Comparison of ENCODE assay signal across 8 mouse cellular contexts in genomic region chr2:162947736-162948135, GRCm38 (mm10). TPM values are rescaled to one million over a fixed set of nuclear protein-coding genes. Genes with fewer than 3 reads are reported as not detected.
DNase-seq lines count a peak whose midpoint lies in the region; ATAC-seq and TF ChIP-seq lines count a peak whose summit lies in the region.

No protein-coding gene starts in this region.

- no peak overlapping the region for H3K9ac ChIP-seq in heart, embryonic 13.5 days
- H3K9ac ChIP-seq in liver, embryonic 15.5 days = no peak overlapping the region

- TF ChIP-seq POLR2A in kidney, adult 2 months (IDR thresholded peaks at IDR 0.05; ENCODE audit: low read depth, low read length) = no peak

- peaks cover 8% of the 10 kb centered on the region for H3K4me1 ChIP-seq in heart, embryonic 13.5 days
- H3K4me1 ChIP-seq in embryonic facial prominence, embryonic 10.5 days = peaks cover 23% of the 10 kb centered on the region
- H3K4me1 ChIP-seq in kidney, adult 2 months (ENCODE audit: control insufficient read depth, insufficient read depth, low read length) = 0 out of 2 replicates have a peak, but pooled peaks cover 3% of the 10 kb centered on the region
- peaks cover 18% of the 10 kb centered on the region for H3K4me1 ChIP-seq in liver, embryonic 15.5 days (replicated peaks)

- no peak for DNase-seq in heart, postnatal 4 days
- peak; percentile 45 for DNase-seq in embryonic facial prominence, embryonic 10.5 days (ENCODE audit: low spot score)
- peak; percentile 42 for DNase-seq in kidney, adult 2 months
- peak; percentile 64 for DNase-seq in right cerebral cortex, postnatal 14 days
- no peak for DNase-seq in adrenal gland, adult 8-10 months
- no peak for DNase-seq in layer of hippocampus, adult 18-20 months (ENCODE audit: low spot score in 2 of 2)

- no peaks in the 10 kb centered on the region for H3K36me3 ChIP-seq in heart, embryonic 13.5 days
- no peaks in the 10 kb centered on the region for H3K36me3 ChIP-seq in embryonic facial prominence, embryonic 10.5 days (replicated peaks)
- no peaks in the 10 kb centered on the region for H3K36me3 ChIP-seq in kidney, adult 2 months (ENCODE audit: control insufficient read depth, insufficient read depth, low read length)
- no peaks in the 10 kb centered on the region for H3K36me3 ChIP-seq in liver, embryonic 15.5 days (replicated peaks)

- no peak for TF ChIP-seq CTCF in kidney, adult 2 months (conservative IDR thresholded peaks at IDR 0.05; ENCODE audit: insufficient read depth, insufficient read length, low read depth, low read length)

- H3K9me3 ChIP-seq in heart, embryonic 13.5 days = peaks cover 3% of the 10 kb centered on the region; the same call in 1 of the 2 replicates
- no peaks in the 10 kb centered on the region for H3K9me3 ChIP-seq in embryonic facial prominence, embryonic 10.5 days
- H3K9me3 ChIP-seq in liver, embryonic 15.5 days (replicated peaks) = no peaks in the 10 kb centered on the region

- peak overlapping the region; percentile 58 for H3K4me2 ChIP-seq in heart, embryonic 13.5 days
- peak overlapping the region; percentile 55 for H3K4me2 ChIP-seq in liver, embryonic 15.5 days

- H3K27ac ChIP-seq in heart, embryonic 13.5 days (replicated peaks) = no peak overlapping the region
- no peak overlapping the region for H3K27ac ChIP-seq in embryonic facial prominence, embryonic 10.5 days (replicated peaks)
- H3K27ac ChIP-seq in kidney, adult 2 months (ENCODE audit: insufficient read depth, low read depth, low read length) = no peak overlapping the region
- H3K27ac ChIP-seq in liver, embryonic 15.5 days (replicated peaks) = no peak overlapping the region

- no peak for ATAC-seq in heart, embryonic 13.5 days (ENCODE audit: extremely low read depth, insufficient number of reproducible peaks, low FRiP score, low TSS enrichment)
- ATAC-seq in liver, embryonic 15.5 days (ENCODE audit: insufficient read depth) = peak; percentile 30; the same call in 1 of the 2 replicates

- peaks cover 24% of the 10 kb centered on the region for H3K27me3 ChIP-seq in heart, embryonic 13.5 days (replicated peaks)
- H3K27me3 ChIP-seq in embryonic facial prominence, embryonic 10.5 days (replicated peaks; ENCODE audit: low read depth, poor library complexity, severe bottlenecking) = peaks cover 25% of the 10 kb centered on the region
- H3K27me3 ChIP-seq in kidney, adult 2 months (replicated peaks; ENCODE audit: control insufficient read depth, insufficient read depth, low read length) = no peaks in the 10 kb centered on the region
- peaks cover 25% of the 10 kb centered on the region for H3K27me3 ChIP-seq in liver, embryonic 15.5 days

- H3K4me3 ChIP-seq in heart, embryonic 13.5 days = peak overlapping the region; percentile 15
- H3K4me3 ChIP-seq in embryonic facial prominence, embryonic 10.5 days = peak overlapping the region; percentile 45
- no peak overlapping the region for H3K4me3 ChIP-seq in kidney, adult 2 months (ENCODE audit: insufficient read depth, low read depth, low read length)
- H3K4me3 ChIP-seq in liver, embryonic 15.5 days (replicated peaks) = peak overlapping the region; percentile 27

- 30% methylated on average over 15 of the region's 15 CpGs for WGBS in heart, embryonic 13.5 days
- 35% methylated on average over 15 of the region's 15 CpGs for WGBS in embryonic facial prominence, embryonic 10.5 days
- WGBS in kidney, adult 2 months = 35% methylated on average over 15 of the region's 15 CpGs
- 34% methylated on average over 15 of the region's 15 CpGs for WGBS in liver, embryonic 15.5 days (ENCODE audit: insufficient replicate concordance)

RNA-seq across cellular contexts. Expression of gene L3mbtl1, which starts 4.5 kb away (rescaled TPM):
- 0.05 TPM in 1 of 2 replicates, not detected in the other for polyA plus RNA-seq in heart, embryonic 13.5 days (2015; fragmentation: Nextera tagmentation; extraction: Ambion mirVana)
- total RNA-seq in heart, postnatal 4 days (2021) = not detected
- 0.06 and 0.19 TPM in 2 replicates for polyA plus RNA-seq in embryonic facial prominence, embryonic 10.5 days (2016; fragmentation: Nextera tagmentation; extraction: Ambion mirVana)
- 0.27 and 0.34 TPM in 2 replicates for polyA plus RNA-seq in kidney, adult 2 months (2012; rRNA removed)
- polyA plus RNA-seq in liver, embryonic 15.5 days (2015; fragmentation: Nextera tagmentation; extraction: Ambion mirVana) = 0.02 and 0.06 TPM in 2 replicates
- 1 to 10 TPM in 1 of 4 experiments, under 1 TPM in 2, not detected in 1; 0.24 to 1.1 (median 0.68) TPM for total RNA-seq in adrenal gland, adult 8-10 months (2022)
- 1 to 10 TPM; 7.4 to 9.3 TPM for total RNA-seq in layer of hippocampus, adult 18-20 months (2021)

RNA-seq across cellular contexts. Expression of gene Srsf6, which starts 16.4 kb away (rescaled TPM):
- polyA plus RNA-seq in heart, embryonic 13.5 days (2015; fragmentation: Nextera tagmentation; extraction: Ambion mirVana) = 125 and 132 TPM in 2 replicates
- 100 to 1,000 TPM; 175 to 176 TPM for total RNA-seq in heart, postnatal 4 days (2021)
- 279 and 285 TPM in 2 replicates for polyA plus RNA-seq in embryonic facial prominence, embryonic 10.5 days (2016; fragmentation: Nextera tagmentation; extraction: Ambion mirVana)
- polyA plus RNA-seq in kidney, adult 2 months (2012; rRNA removed) = 58.7 and 64.6 TPM in 2 replicates
- polyA plus RNA-seq in liver, embryonic 15.5 days (2015; fragmentation: Nextera tagmentation; extraction: Ambion mirVana) = 88.3 and 95.6 TPM in 2 replicates
- total RNA-seq in adrenal gland, adult 8-10 months (2022) = 100 to 1,000 TPM; 197 to 234 (median 210) TPM
- 100 to 1,000 TPM in 1 of 2 experiments, 10 to 100 TPM in 1; 95.9 to 102 TPM for total RNA-seq in layer of hippocampus, adult 18-20 months (2021)

RNA-seq across cellular contexts. Expression of gene Sgk2, which starts 39.4 kb away (rescaled TPM):
- polyA plus RNA-seq in heart, embryonic 13.5 days (2015; fragmentation: Nextera tagmentation; extraction: Ambion mirVana) = 0.33 TPM in 1 of 2 replicates, not detected in the other
- total RNA-seq in heart, postnatal 4 days (2021) = not detected
- not detected in 2 replicates for polyA plus RNA-seq in embryonic facial prominence, embryonic 10.5 days (2016; fragmentation: Nextera tagmentation; extraction: Ambion mirVana)
- polyA plus RNA-seq in kidney, adult 2 months (2012; rRNA removed) = 98.5 and 101 TPM in 2 replicates
- 5.4 and 5.8 TPM in 2 replicates for polyA plus RNA-seq in liver, embryonic 15.5 days (2015; fragmentation: Nextera tagmentation; extraction: Ambion mirVana)
- 1 to 10 TPM in 2 of 4 experiments, not detected in 2; 1.5 to 2.6 TPM for total RNA-seq in adrenal gland, adult 8-10 months (2022)
- total RNA-seq in layer of hippocampus, adult 18-20 months (2021) = under 1 TPM; 0.71 to 0.79 TPM

Comparison
In these comparisons a context has a peak if more than half of its experiments do, and no peak if none do; other contexts are left out.
1. DNase-seq: peak in embryonic facial prominence, embryonic 10.5 days (single experiment), kidney, adult 2 months (single experiment) and right cerebral cortex, postnatal 14 days (single experiment); none in heart, postnatal 4 days (single experiment), adrenal gland, adult 8-10 months (single experiment) and layer of hippocampus, adult 18-20 months (0 of 2).
2. RNA of gene Sgk2, which starts 39.4 kb away (polyA plus RNA-seq): 98.5 to 101 TPM in kidney, adult 2 months; 5.4 to 5.8 TPM in liver, embryonic 15.5 days, 0.33 TPM in heart, embryonic 13.5 days and not detected in embryonic facial prominence, embryonic 10.5 days; every median in the first group is over 10 times any median in the second.